Mouse (Mus musculus): Measurements from ENCODE around the gene Lix1l. TPM values are rescaled to one million over a fixed set of nuclear protein-coding genes. Genes with fewer than 3 reads are reported as not detected.

The Lix1l gene
- total and polyA plus RNA-seq, 3 experiments = 0.49 to 3.6 (median 2.4) TPM

- Histone ChIP-seq H3K4me3 (ENCODE audit: low read depth, low read length) (no peak overlapping the region), H3K36me3 (replicated peaks) (peaks cover 16% of the 10 kb centered on the region), H3K4me1 (ENCODE audit: insufficient read depth, low read depth, low read length) (peaks cover 40% of the 10 kb centered on the region), H3K27me3 (ENCODE audit: insufficient read depth, low read length) (peaks cover 20% of the 10 kb centered on the region), H3K9me3 (replicated peaks) (no peaks in the 10 kb centered on the region)
- DNase-seq (ENCODE audit: low spot score) (no peak), ATAC-seq (ENCODE audit: extremely low read depth, insufficient number of reproducible peaks, low FRiP score, poor library complexity, severe bottlenecking) (no peak)
- TF ChIP-seq GATA1 (IDR thresholded peaks at IDR 0.05; ENCODE audit: borderline replicate concordance, low read length) (no peak), CTCF (IDR thresholded peaks at IDR 0.05; ENCODE audit: low read depth, low read length) (no peak), TAL1 (conservative IDR thresholded peaks at IDR 0.05; ENCODE audit: low read depth, low read length) (no peak), POLR2AphosphoS5 (IDR thresholded peaks at IDR 0.05; ENCODE audit: insufficient replicate concordance, low read depth, low read length) (no peak), GATA2 (IDR thresholded peaks at IDR 0.05; ENCODE audit: borderline replicate concordance, low read depth, low read length) (no peak)
Observed at GRCm38 (mm10) chr3:96576005-96576658, 24.8 kb upstream of the Lix1l start.

- H3K9me3 ChIP-seq (replicated peaks) = no peaks in the 10 kb centered on the region
- peaks cover 23% of the 10 kb centered on the region for H3K36me3 ChIP-seq (replicated peaks)
- H3K4me3 ChIP-seq (ENCODE audit: low read depth, low read length) = no peak within 1 kb of the TSS
- H3K27me3 ChIP-seq (ENCODE audit: insufficient read depth, low read length) = peaks cover 14% of the 10 kb centered on the region
- ATAC-seq (ENCODE audit: extremely low read depth, insufficient number of reproducible peaks, low FRiP score, poor library complexity, severe bottlenecking) (peak; percentile 95), DNase-seq (ENCODE audit: low spot score) (peak; percentile 78)
- peaks cover 37% of the 10 kb centered on the region for H3K4me1 ChIP-seq (ENCODE audit: insufficient read depth, low read depth, low read length)
- no peak for TF ChIP-seq CTCF (IDR thresholded peaks at IDR 0.05; ENCODE audit: low read depth, low read length)
- TF ChIP-seq TAL1 (conservative IDR thresholded peaks at IDR 0.05; ENCODE audit: low read depth, low read length) = no peak
- no peak for TF ChIP-seq POLR2AphosphoS5 (IDR thresholded peaks at IDR 0.05; ENCODE audit: insufficient replicate concordance, low read depth, low read length)
- TF ChIP-seq GATA2 (IDR thresholded peaks at IDR 0.05; ENCODE audit: borderline replicate concordance, low read depth, low read length) = no peak
- TF ChIP-seq GATA1 (IDR thresholded peaks at IDR 0.05; ENCODE audit: borderline replicate concordance, low read length) = no peak
Observed at GRCm38 (mm10) chr3:96576690-96577541, 24.0 kb upstream of the Lix1l start, which contains the start of gene Gm16253. Gene Gm16253 (plus strand): TSS chr3:96576984.

DNA sequence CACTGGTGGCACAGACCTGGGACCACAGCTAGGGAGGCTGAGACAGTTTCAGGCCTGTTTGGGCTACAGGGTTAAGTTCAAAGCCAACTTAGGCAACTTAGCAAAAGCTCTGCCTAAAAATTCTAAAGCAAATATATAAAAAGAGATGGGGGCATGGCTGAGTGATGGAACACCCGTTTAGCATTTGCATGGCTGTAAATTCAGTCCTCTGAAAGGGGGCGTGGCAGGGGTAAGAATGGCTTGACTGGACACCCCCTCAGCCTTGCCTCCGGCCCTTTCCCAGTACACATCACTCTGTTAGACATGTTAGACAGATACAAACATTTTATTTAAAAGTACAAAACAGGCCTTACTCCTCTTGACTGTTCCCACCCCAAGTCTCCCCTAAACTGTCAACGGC lies 23.4 kb upstream of the Lix1l start:
- TF ChIP-seq POLR2AphosphoS5 (IDR thresholded peaks at IDR 0.05; ENCODE audit: insufficient replicate concordance, low read depth, low read length) (no peak), GATA1 (IDR thresholded peaks at IDR 0.05; ENCODE audit: borderline replicate concordance, low read length) (no peak), TAL1 (conservative IDR thresholded peaks at IDR 0.05; ENCODE audit: low read depth, low read length) (no peak), GATA2 (IDR thresholded peaks at IDR 0.05; ENCODE audit: borderline replicate concordance, low read depth, low read length) (no peak), CTCF (IDR thresholded peaks at IDR 0.05; ENCODE audit: low read depth, low read length) (no peak)
- no peak overlapping the region for H3K4me3 ChIP-seq (ENCODE audit: low read depth, low read length)
- H3K9me3 ChIP-seq (replicated peaks) = no peaks in the 10 kb centered on the region
- peaks cover 13% of the 10 kb centered on the region; the same call in 1 of the 2 replicates for H3K27me3 ChIP-seq (ENCODE audit: insufficient read depth, low read length)
- ATAC-seq (ENCODE audit: extremely low read depth, insufficient number of reproducible peaks, low FRiP score, poor library complexity, severe bottlenecking) (no peak), DNase-seq (ENCODE audit: low spot score) (no peak)
- H3K4me1 ChIP-seq (ENCODE audit: insufficient read depth, low read depth, low read length) = peaks cover 33% of the 10 kb centered on the region
- peaks cover 24% of the 10 kb centered on the region for H3K36me3 ChIP-seq (replicated peaks)

DNA sequence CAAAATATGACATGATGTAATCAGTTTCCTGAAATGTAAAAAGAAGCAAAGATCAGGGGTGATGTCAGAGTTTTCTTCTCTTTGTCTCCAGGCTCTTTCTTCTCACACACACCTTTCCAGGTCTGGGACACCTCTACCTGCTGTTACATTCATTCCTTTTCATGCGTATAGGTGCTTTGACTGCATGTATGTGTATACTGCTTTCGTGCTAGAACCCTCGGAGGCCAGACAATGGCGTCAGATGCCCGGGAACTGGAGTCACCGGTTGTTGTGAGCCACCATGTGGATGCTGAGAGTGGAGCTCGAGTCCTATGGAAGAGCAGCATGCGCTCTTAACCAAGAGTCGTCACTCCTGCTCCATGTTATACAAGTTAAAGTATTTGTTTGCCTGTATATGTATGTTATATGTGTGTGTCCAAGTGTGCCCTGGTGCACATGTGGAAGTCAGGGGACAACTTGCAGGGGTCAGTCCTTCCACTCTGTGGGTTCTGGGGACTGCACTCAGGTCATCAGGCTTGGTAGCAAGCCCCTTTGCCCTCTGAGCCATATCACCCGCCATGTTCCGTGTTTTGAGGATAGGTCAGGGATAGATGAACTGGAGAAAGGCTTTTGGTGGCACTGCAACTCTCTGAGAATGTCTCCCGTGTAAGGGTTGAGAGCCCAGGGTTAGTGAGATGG lies 22.2 kb upstream of the Lix1l start:
- Histone ChIP-seq H3K36me3 (replicated peaks) (peaks cover 24% of the 10 kb centered on the region), H3K27me3 (ENCODE audit: insufficient read depth, low read length) (0 out of 2 replicates have a peak, but pooled peaks cover 8% of the 10 kb centered on the region), H3K4me3 (ENCODE audit: low read depth, low read length) (no peak overlapping the region), H3K9me3 (replicated peaks) (no peaks in the 10 kb centered on the region), H3K4me1 (ENCODE audit: insufficient read depth, low read depth, low read length) (peaks cover 29% of the 10 kb centered on the region)
- ATAC-seq (ENCODE audit: extremely low read depth, insufficient number of reproducible peaks, low FRiP score, poor library complexity, severe bottlenecking) (no peak), DNase-seq (ENCODE audit: low spot score) (no peak)
- TF ChIP-seq CTCF (IDR thresholded peaks at IDR 0.05; ENCODE audit: low read depth, low read length) (no peak), TAL1 (conservative IDR thresholded peaks at IDR 0.05; ENCODE audit: low read depth, low read length) (no peak)

DNA sequence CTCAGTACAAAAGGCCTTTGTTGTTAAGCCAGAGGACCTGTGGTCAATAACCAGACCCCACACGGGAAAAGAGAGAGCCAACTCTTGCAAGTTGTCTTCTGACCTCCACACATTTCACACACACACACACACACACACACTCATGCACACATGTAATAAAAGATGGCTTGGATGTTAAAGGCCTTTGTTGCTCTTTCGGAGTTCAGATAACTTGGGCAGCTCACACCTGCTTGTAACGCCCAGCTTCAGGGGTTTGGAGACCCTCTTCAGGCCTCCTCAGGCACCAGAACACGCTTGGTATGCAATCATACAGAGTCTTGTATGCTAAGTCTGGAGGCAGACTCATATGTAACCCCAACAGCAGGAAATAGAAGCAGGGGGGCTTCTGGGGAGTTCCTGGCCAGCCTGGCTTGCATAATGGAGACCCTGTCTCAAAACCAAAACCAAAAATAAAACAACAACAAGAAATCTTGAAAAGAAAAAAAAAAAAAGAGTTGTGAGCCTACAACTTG lies 21.7 kb upstream of the Lix1l start:
- Histone ChIP-seq H3K4me3 (ENCODE audit: low read depth, low read length) (no peak overlapping the region), H3K4me1 (ENCODE audit: insufficient read depth, low read depth, low read length) (peaks cover 29% of the 10 kb centered on the region)

More for the DNA sequence above, 21.7 kb upstream of the Lix1l start:
- DNase-seq (ENCODE audit: low spot score) (no peak), ATAC-seq (ENCODE audit: extremely low read depth, insufficient number of reproducible peaks, low FRiP score, poor library complexity, severe bottlenecking) (no peak)
- Histone ChIP-seq H3K36me3 (replicated peaks) (peaks cover 26% of the 10 kb centered on the region), H3K9me3 (replicated peaks) (no peaks in the 10 kb centered on the region), H3K27me3 (ENCODE audit: insufficient read depth, low read length) (0 out of 2 replicates have a peak, but pooled peaks cover 2% of the 10 kb centered on the region)
- TF ChIP-seq GATA1 (IDR thresholded peaks at IDR 0.05; ENCODE audit: borderline replicate concordance, low read length) = no peak
- TF ChIP-seq TAL1 (conservative IDR thresholded peaks at IDR 0.05; ENCODE audit: low read depth, low read length) = no peak
- no peak for TF ChIP-seq POLR2AphosphoS5 (IDR thresholded peaks at IDR 0.05; ENCODE audit: insufficient replicate concordance, low read depth, low read length)
- TF ChIP-seq GATA2 (IDR thresholded peaks at IDR 0.05; ENCODE audit: borderline replicate concordance, low read depth, low read length) = no peak
- no peak for TF ChIP-seq CTCF (IDR thresholded peaks at IDR 0.05; ENCODE audit: low read depth, low read length)

Data from G1E (cell line).